Mouse (Mus musculus) liver, postnatal 0 days (tissue): Measurements from ENCODE around the gene Gpc6. TPM values are rescaled to one million over a fixed set of nuclear protein-coding genes. Genes with fewer than 3 reads are reported as not detected.

Experiments used
- ATAC-seq: fragments of 200-750 bp; cut with Nextera tagmentation; 2 replicates; pipeline ENCODE4 v1.8.0; 2017; ENCODE audit warnings: mild to moderate bottlenecking, moderate library complexity
- DNase-seq: peaks from one replicate; pipeline ENCODE4 v3.0.0-alpha.2; 2016
- H3K27ac ChIP-seq: fragments of 300-500 bp; sonication (generic); 2 replicates; pipeline ENCODE4 v1.5.1; 2014; ENCODE audit warnings: antibody characterized with exemption, moderate library complexity, mild to moderate bottlenecking, low read depth
- H3K27me3 ChIP-seq: fragments of 300-500 bp; sonication (generic); 2 replicates; pipeline ENCODE4 v1.6.1; 2014; ENCODE audit warnings: low read length, control low read depth, mixed read lengths; ENCODE audit not compliant: insufficient read depth
- H3K36me3 ChIP-seq: fragments of 300-500 bp; sonication (generic); replicated peaks from 2 replicates; pipeline ENCODE4 v1.6.1; 2014; ENCODE audit warnings: mild to moderate bottlenecking, control low read depth, low read length, moderate library complexity, mixed read lengths; ENCODE audit not compliant: insufficient read depth
- H3K4me1 ChIP-seq: fragments of 300-500 bp; sonication (generic); 2 replicates; pipeline ENCODE4 v1.6.1; 2014; ENCODE audit warnings: antibody characterized with exemption, mild to moderate bottlenecking, control low read depth; ENCODE audit not compliant: insufficient read depth
- H3K4me2 ChIP-seq: fragments of 300-500 bp; sonication (generic); 2 replicates; pipeline ENCODE4 v1.6.1; 2014; ENCODE audit warnings: low read depth, mild to moderate bottlenecking, low read length, moderate library complexity, mixed read lengths
- H3K4me3 ChIP-seq: fragments of 300-500 bp; sonication (generic); 2 replicates; pipeline ENCODE4 v1.5.1; 2014; ENCODE audit warnings: low read depth, low read length
- H3K9ac ChIP-seq: fragments of 300-500 bp; sonication (generic); replicated peaks from 2 replicates; pipeline ENCODE4 v1.6.1; 2014; ENCODE audit warnings: mild to moderate bottlenecking, moderate library complexity
- H3K9me3 ChIP-seq: fragments of 300-500 bp; sonication (generic); 2 replicates; pipeline ENCODE4 v1.6.1; 2016; ENCODE audit warnings: mild to moderate bottlenecking, control low read depth, low read length, mixed read lengths
- CTCF ChIP-seq: sonication (generic); IDR thresholded peaks from 2 replicates; pipeline ENCODE4 v1.5.1; 2016; ENCODE audit warnings: antibody characterized with exemption, low read depth
- EP300 ChIP-seq: IDR thresholded peaks from 2 replicates; pipeline ENCODE4 v1.6.1; 2016; ENCODE audit warnings: antibody characterized with exemption, low read depth, mild to moderate bottlenecking
- WGBS: fragments of 180-500 bp; shearing (Covaris S2); extraction: QIAGEN DNeasy Blood & Tissue Kit; methylation state at CpG from one replicate; pipeline ENCODE4 v1.1.7; 2014; ENCODE audit not compliant: insufficient replicate concordance; 5-methylcytosine and 5-hydroxymethylcytosine counted together
- polyA plus RNA-seq: library from polyadenylated mRNA; unstranded; fragments of >200 nt; fragmentation: Nextera tagmentation; extraction: Ambion mirVana; gene quantifications from 2 replicates; pipeline ENCODE4 v1.2.1, GENCODE M21; 2015

Gpc6 gene
- polyA plus RNA-seq, 1 experiment from 2014 or later: 4.8 TPM

DNA sequence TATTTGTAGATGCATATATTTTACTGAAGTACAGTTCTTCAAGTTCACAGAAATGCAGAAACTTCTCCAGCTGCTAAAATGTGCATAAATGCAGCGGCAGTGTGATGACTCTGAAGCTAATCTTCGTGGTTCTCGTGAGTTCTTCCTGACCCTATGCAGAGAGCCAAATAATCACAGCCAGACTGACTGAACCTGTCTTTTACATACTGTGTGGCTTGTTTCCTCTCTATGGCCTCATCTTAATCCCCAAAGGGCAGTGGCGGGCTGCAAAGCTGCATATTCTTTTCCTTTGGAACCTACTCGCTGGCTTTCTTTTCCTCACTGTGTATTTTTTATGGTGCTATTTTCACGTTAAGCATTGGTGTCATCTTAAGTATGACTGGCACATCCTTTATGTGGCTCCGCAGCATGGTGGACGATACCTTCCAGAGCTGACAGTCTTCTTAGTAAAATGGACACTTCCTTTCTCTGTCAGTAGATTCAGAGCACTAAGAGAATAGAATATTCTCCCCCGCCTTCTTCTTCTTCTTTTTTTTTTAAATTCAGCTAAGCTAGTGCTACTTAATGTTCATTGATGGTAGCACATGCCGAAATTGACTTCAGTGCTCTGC, 775.7 kb downstream of the Gpc6 start:
- H3K4me3 ChIP-seq: no peak overlapping the region
- H3K27me3 ChIP-seq: no peaks in the 10 kb centered on the region
- DNase-seq (no peak), ATAC-seq (no peak)
- H3K4me2 ChIP-seq: no peak overlapping the region
- no peaks in the 10 kb centered on the region for H3K9me3 ChIP-seq
- TF ChIP-seq EP300 (no peak), CTCF (no peak)
- 79% methylated on average over 10 of the region's 10 CpGs for WGBS
- H3K9ac ChIP-seq: no peak overlapping the region
- no peaks in the 10 kb centered on the region for H3K4me1 ChIP-seq
- no peaks in the 10 kb centered on the region for H3K36me3 ChIP-seq
- no peak overlapping the region for H3K27ac ChIP-seq

DNA sequence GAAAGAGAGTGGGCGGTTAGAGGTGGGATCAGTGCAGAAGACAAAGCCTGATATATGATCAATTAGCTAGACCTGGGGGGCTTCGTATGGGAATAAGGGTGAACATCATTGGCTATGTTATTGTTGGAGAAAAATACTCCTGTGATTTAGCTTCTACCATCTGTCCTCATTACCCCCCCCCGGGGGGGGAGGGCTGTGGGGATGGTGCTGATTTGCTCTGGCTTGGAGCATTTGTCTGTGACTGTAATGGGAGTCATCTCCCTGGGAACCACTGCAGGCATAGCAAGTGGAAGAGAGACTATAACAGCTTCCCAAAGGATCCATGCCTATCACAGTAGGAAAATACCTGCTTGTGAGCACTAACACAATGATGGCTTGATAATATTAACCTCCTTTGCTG, 783.7 kb downstream of the Gpc6 start:
- TF ChIP-seq CTCF (no peak), EP300 (no peak)
- DNase-seq: no peak
- H3K27ac ChIP-seq: no peak overlapping the region
- H3K36me3 ChIP-seq: no peaks in the 10 kb centered on the region
- H3K4me1 ChIP-seq: no peaks in the 10 kb centered on the region
- ATAC-seq: no peak
- H3K4me2 ChIP-seq: no peak overlapping the region
- H3K9me3 ChIP-seq: no peaks in the 10 kb centered on the region
- 70% methylated on average over 3 of the region's 3 CpGs for WGBS
- no peak overlapping the region for H3K9ac ChIP-seq
- H3K27me3 ChIP-seq: no peaks in the 10 kb centered on the region
- no peak overlapping the region for H3K4me3 ChIP-seq

DNA sequence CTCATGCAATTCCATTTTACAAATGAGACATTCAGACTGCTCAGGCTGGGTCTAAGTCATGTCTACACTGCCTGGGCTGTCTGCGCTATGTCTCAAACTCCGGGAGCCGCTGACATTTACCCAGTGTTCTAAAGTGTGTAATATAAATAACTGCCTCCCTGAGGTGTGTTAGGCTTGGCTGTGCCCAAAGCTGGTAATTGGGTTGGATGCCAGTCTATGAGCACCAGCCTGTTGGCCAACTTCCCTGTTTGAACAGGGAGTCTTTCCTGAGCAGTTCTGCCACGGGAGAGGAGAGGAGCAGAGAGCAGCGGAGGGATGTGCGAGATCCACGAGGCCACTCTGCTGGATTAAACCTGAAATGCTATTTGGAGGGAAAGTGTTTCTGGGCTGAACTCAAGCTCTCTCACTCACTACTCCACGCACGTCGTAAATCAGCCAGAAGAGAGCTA, 785.4 kb downstream of the Gpc6 start:
- Histone ChIP-seq H3K4me3 (no peak overlapping the region), H3K27me3 (no peaks in the 10 kb centered on the region), H3K9me3 (no peaks in the 10 kb centered on the region), H3K4me2 (no peak overlapping the region), H3K9ac (no peak overlapping the region), H3K27ac (no peak overlapping the region), H3K36me3 (no peaks in the 10 kb centered on the region), H3K4me1 (no peaks in the 10 kb centered on the region)
- DNase-seq (no peak), ATAC-seq (no peak)
- TF ChIP-seq CTCF: no peak
- no peak for TF ChIP-seq EP300
- 59% methylated on average over 10 of the region's 10 CpGs for WGBS

DNA sequence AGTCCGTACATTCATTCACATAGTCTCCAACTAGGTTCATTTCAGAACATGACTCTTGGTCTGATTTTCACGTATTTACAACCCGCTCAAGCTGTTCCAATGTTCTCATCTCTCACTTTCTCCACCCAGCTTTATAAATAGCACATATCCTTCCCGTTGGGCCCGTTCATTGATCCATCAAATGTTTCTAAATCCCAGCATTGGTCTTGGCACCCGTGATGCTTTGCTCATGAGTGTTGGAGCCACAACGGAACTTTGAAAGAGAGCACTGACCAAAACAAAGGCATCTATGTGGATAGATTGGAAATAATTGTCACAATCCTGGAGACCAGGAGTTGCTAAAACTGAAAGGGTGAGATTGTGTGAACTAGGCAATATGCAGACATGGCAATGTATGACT, 787.2 kb downstream of the Gpc6 start:
- Histone ChIP-seq H3K36me3 (no peaks in the 10 kb centered on the region), H3K9me3 (no peaks in the 10 kb centered on the region), H3K27ac (no peak overlapping the region), H3K27me3 (no peaks in the 10 kb centered on the region), H3K4me2 (no peak overlapping the region), H3K4me3 (no peak overlapping the region), H3K9ac (no peak overlapping the region), H3K4me1 (no peaks in the 10 kb centered on the region)
- DNase-seq (no peak), ATAC-seq (no peak)
- 84% methylated on average over 7 of the region's 7 CpGs for WGBS
- TF ChIP-seq EP300: no peak
- no peak for TF ChIP-seq CTCF

DNA sequence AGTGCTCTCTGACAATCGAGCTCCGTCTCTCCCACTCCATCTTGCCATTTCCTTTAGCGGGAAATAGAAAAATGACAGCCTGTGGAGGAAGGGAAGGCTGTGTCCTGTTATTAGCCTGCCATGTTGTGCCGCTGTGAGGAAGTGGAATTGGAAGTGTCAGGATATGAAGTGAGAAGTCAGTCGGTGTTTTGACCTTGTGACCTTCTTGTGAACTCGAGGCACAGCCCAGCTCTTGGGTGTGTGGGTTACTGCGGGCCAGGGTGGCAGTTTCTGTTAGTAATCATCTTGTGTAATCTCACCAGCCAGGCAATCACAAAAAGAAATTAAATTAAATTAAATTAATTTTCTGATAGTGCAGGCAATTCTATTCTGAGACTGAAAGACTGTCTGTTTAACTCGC, 789.0 kb downstream of the Gpc6 start:
- no peak overlapping the region for H3K27ac ChIP-seq
- DNase-seq: no peak
- TF ChIP-seq EP300 (no peak), CTCF (no peak)
- no peaks in the 10 kb centered on the region for H3K36me3 ChIP-seq
- no peak overlapping the region for H3K4me3 ChIP-seq
- no peaks in the 10 kb centered on the region for H3K9me3 ChIP-seq
- 55% methylated on average over 8 of the region's 8 CpGs for WGBS
- no peak for ATAC-seq
- no peaks in the 10 kb centered on the region for H3K4me1 ChIP-seq
- no peak overlapping the region for H3K4me2 ChIP-seq
- H3K27me3 ChIP-seq: no peaks in the 10 kb centered on the region
- no peak overlapping the region for H3K9ac ChIP-seq

DNA sequence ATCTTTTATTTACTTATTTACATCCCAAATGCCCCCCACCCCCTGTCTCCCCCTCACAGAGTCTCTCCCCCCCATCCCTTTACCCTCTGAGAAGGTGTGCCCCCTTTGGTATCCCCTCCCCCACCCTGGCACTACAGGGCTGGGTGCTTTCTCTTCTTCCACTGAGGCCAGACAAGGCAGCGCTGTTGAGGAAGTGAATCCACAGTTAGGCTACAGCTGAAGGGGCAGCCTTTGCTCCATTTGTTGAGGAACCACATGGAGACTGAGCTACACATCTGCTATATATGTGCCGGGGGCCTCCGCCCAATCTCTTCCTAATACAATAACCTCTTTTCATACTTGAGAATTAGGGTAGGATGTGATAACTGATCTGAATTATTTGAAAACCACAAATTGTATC, 791.2 kb downstream of the Gpc6 start:
- no peak for DNase-seq
- no peak overlapping the region for H3K9ac ChIP-seq
- no peak for ATAC-seq
- TF ChIP-seq EP300 (no peak), CTCF (no peak)
- H3K27ac ChIP-seq: no peak overlapping the region
- no peaks in the 10 kb centered on the region for H3K27me3 ChIP-seq
- no peak overlapping the region for H3K4me3 ChIP-seq
- H3K36me3 ChIP-seq: no peaks in the 10 kb centered on the region
- H3K4me1 ChIP-seq: no peaks in the 10 kb centered on the region
- 80% methylated on average over 3 of the region's 3 CpGs for WGBS
- no peaks in the 10 kb centered on the region for H3K9me3 ChIP-seq
- no peak overlapping the region for H3K4me2 ChIP-seq

DNA sequence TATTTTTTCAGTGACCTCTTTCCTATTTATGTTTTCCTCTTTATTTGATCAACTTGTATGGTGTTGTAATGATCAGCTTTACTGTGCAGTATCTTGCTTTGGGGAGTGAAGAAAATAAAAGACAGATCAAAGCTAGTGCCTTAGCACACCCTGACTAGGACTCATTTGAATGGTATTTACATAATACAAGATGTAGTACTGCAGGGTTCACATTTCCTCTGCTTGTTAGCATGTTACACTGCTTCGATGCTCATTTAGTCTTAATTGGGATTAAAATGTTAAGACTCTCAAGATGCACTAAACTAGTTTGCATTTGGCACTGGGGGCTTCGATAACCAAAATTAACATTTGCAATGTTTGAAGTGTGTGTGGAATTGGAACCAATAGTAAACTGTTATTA, 803.6 kb downstream of the Gpc6 start:
- no peak for DNase-seq
- no peaks in the 10 kb centered on the region for H3K27me3 ChIP-seq
- no peak overlapping the region for H3K4me3 ChIP-seq
- H3K9ac ChIP-seq: no peak overlapping the region
- ATAC-seq: no peak
- no peaks in the 10 kb centered on the region for H3K4me1 ChIP-seq
- H3K9me3 ChIP-seq: no peaks in the 10 kb centered on the region
- TF ChIP-seq EP300: no peak
- TF ChIP-seq CTCF: no peak
- H3K27ac ChIP-seq: no peak overlapping the region
- WGBS: 76% methylated on average over 2 of the region's 2 CpGs
- no peaks in the 10 kb centered on the region for H3K36me3 ChIP-seq
- no peak overlapping the region for H3K4me2 ChIP-seq
